Mouse (Mus musculus) liver, postnatal 0 days (tissue): Measurements from ENCODE around the gene Tmod1.

Source experiments
- CTCF ChIP-seq: sonication (generic); IDR thresholded peaks from 2 replicates; pipeline ENCODE4 v1.5.1; 2016; ENCODE audit warnings: antibody characterized with exemption, low read depth
- EP300 ChIP-seq: IDR thresholded peaks from 2 replicates; pipeline ENCODE4 v1.6.1; 2016; ENCODE audit warnings: antibody characterized with exemption, low read depth, mild to moderate bottlenecking

DNA sequence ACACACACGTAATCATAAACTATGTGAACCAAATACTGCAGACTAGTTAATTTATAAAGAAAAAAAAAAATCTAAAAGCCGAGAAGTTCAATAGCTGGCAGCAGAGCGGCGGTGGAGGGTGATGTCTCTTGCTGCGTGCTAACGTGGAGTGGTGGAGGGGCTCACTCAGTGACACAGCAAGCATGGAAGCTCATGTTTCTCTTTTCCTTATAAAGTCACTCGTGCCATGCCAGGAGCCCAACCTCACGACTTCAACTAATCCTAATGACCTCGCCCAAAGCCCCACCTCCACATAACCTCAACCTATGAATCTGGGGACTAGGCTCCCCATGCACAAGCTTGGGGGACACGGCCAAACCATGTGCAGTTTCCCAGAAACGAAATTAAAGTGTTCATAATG, 43.8 kb downstream of the Tmod1 start:
- no peak for TF ChIP-seq CTCF
- no peak for TF ChIP-seq EP300
